Mouse (Mus musculus) embryonic fibroblast, embryonic 13.5 days (primary cell): ENCODE measurements around the gene 4430402I18Rik. TPM values are rescaled to one million over a fixed set of nuclear protein-coding genes. Genes with fewer than 3 reads are reported as not detected.
A peak's percentile ranks its signal among the peaks of the same experiment; 100 is the strongest.

Source experiments
- H3K27ac ChIP-seq: 2 replicates; pipeline ENCODE4 v1.5.1; 2012; ENCODE audit warnings: low read length, control low read depth, inconsistent platforms; ENCODE audit not compliant: insufficient read depth
- H3K4me1 ChIP-seq: 2 replicates; pipeline ENCODE4 v1.6.1; 2011; ENCODE audit warnings: low read length; ENCODE audit not compliant: control insufficient read depth, insufficient read depth
- H3K4me3 ChIP-seq: 2 replicates; pipeline ENCODE4 v1.5.1; 2011; ENCODE audit warnings: mild to moderate bottlenecking, control low read depth, low read length; ENCODE audit not compliant: insufficient read depth
- CTCF ChIP-seq: IDR thresholded peaks from 2 replicates; pipeline ENCODE4 v1.5.1; 2011; ENCODE audit warnings: mild to moderate bottlenecking, control low read depth, low read length, moderate library complexity, borderline replicate concordance; ENCODE audit not compliant: insufficient read depth
- POLR2A ChIP-seq: IDR thresholded peaks from 2 replicates; pipeline ENCODE4 v1.6.1; 2011; ENCODE audit warnings: low read depth, mild to moderate bottlenecking, control low read depth, low read length, moderate library complexity
- polyA plus RNA-seq: library from polyadenylated mRNA; stranded (reverse); fragments of >200 nt; gene quantifications from 2 replicates; pipeline ENCODE4 v1.2.4, GENCODE M21; 2011; ENCODE audit warnings: low read depth; ENCODE audit not compliant: missing spikeins, insufficient read length

Gene 4430402I18Rik
- polyA plus RNA-seq, 1 experiment, result 1.1 TPM

- TF ChIP-seq CTCF (no peak), POLR2A (no peak)
- Histone ChIP-seq H3K4me3 (no peak overlapping the region), H3K27ac (no peak overlapping the region), H3K4me1 (peaks cover 5% of the 10 kb centered on the region; the same call in 1 of the 2 replicates)
These were observed 1.6 kb upstream of the 4430402I18Rik start for GRCm38 (mm10) chr19:28969231-28969630.

GRCm38 (mm10) chr19:28968178-28968577, 578 bp upstream of the 4430402I18Rik start:
- no peak overlapping the region for H3K27ac ChIP-seq
- TF ChIP-seq POLR2A (no peak), CTCF (no peak)
- H3K4me1 ChIP-seq, result peaks cover 5% of the 10 kb centered on the region; the same call in 1 of the 2 replicates
- no peak overlapping the region for H3K4me3 ChIP-seq

GRCm38 (mm10) chr19:28964552-28964903, 3.1 kb downstream of the 4430402I18Rik start:
- TF ChIP-seq POLR2A, result no peak
- TF ChIP-seq CTCF, result no peak
- H3K4me3 ChIP-seq, result peak overlapping the region; percentile 42
- H3K27ac ChIP-seq, result no peak overlapping the region
- peaks cover 5% of the 10 kb centered on the region; the same call in 1 of the 2 replicates for H3K4me1 ChIP-seq

- Histone ChIP-seq H3K4me3 (peak within 1 kb of the TSS; percentile 42), H3K27ac (no peak within 1 kb of the TSS)
- TF ChIP-seq POLR2A (peak; percentile 54), CTCF (peak; percentile 58; the same call in 1 of the 2 replicates)
These were observed 3.6 kb downstream of the 4430402I18Rik start, which contains the start of gene Plpp6 for GRCm38 (mm10) chr19:28963842-28964551. Gene Plpp6, plus strand, starts transcription at chr19:28963953.

GRCm38 (mm10) chr19:28963513-28963841, 4.1 kb downstream of the 4430402I18Rik start:
- Histone ChIP-seq H3K4me1 (peaks cover 5% of the 10 kb centered on the region; the same call in 1 of the 2 replicates), H3K27ac (no peak overlapping the region), H3K4me3 (peak overlapping the region; percentile 42)
- TF ChIP-seq CTCF, result no peak
- TF ChIP-seq POLR2A, result no peak

More at GRCm38 (mm10) chr19:28963842-28964551, 3.6 kb downstream of the 4430402I18Rik start, which contains the start of gene Plpp6:
- peaks cover 5% of the 10 kb centered on the region; the same call in 1 of the 2 replicates for H3K4me1 ChIP-seq

- H3K4me3 ChIP-seq, result peak overlapping the region; percentile 42
- TF ChIP-seq POLR2A, result no peak
- TF ChIP-seq CTCF, result no peak
- H3K27ac ChIP-seq, result no peak overlapping the region
- peaks cover 5% of the 10 kb centered on the region; the same call in 1 of the 2 replicates for H3K4me1 ChIP-seq
These were observed 4.5 kb downstream of the 4430402I18Rik start for GRCm38 (mm10) chr19:28963113-28963512.

- H3K4me1 ChIP-seq, result no peaks in the 10 kb centered on the region
- H3K27ac ChIP-seq, result no peak overlapping the region
- H3K4me3 ChIP-seq, result no peak overlapping the region
- TF ChIP-seq POLR2A (no peak), CTCF (no peak)
These were observed 16.3 kb downstream of the 4430402I18Rik start for GRCm38 (mm10) chr19:28951251-28951650.

GRCm38 (mm10) chr19:28947311-28947710, 20.3 kb downstream of the 4430402I18Rik start:
- TF ChIP-seq CTCF (no peak), POLR2A (no peak)
- Histone ChIP-seq H3K27ac (no peak overlapping the region), H3K4me3 (no peak overlapping the region), H3K4me1 (no peaks in the 10 kb centered on the region)

GRCm38 (mm10) chr19:28946782-28947181, 20.8 kb downstream of the 4430402I18Rik start:
- H3K4me1 ChIP-seq, result no peaks in the 10 kb centered on the region

GRCm38 (mm10) chr19:28941271-28941670, 26.3 kb downstream of the 4430402I18Rik start:
- H3K4me3 ChIP-seq, result no peak overlapping the region
- H3K4me1 ChIP-seq, result no peaks in the 10 kb centered on the region
- no peak for TF ChIP-seq CTCF
- no peak for TF ChIP-seq POLR2A
- H3K27ac ChIP-seq, result no peak overlapping the region

More at GRCm38 (mm10) chr19:28946782-28947181, 20.8 kb downstream of the 4430402I18Rik start:
- no peak overlapping the region for H3K4me3 ChIP-seq
- TF ChIP-seq CTCF (no peak), POLR2A (no peak)
- H3K27ac ChIP-seq, result no peak overlapping the region
